Comparison of ENCODE assay signal across 18 mouse cellular contexts in genomic region chr13:100753011-100753410, GRCm38 (mm10).
"Had no signal": no experiment of that assay in that cellular context is flagged by ENCODE, and none has a peak within 500 bp of the region (broad histone marks: within the 10 kb centered on the region; RNA-seq: fewer than 3 reads in every experiment).

No protein-coding gene starts in this region.

- H3K4me1 ChIP-seq: limb, embryonic 12.5 days; limb, embryonic 15.5 days; midbrain, embryonic 12.5 days; midbrain, embryonic 15.5 days; neural tube, embryonic 12.5 days; neural tube, embryonic 15.5 days; stomach, embryonic 15.5 days had no signal

- H3K4me3 ChIP-seq: limb, embryonic 12.5 days; limb, embryonic 15.5 days; midbrain, embryonic 12.5 days; midbrain, embryonic 15.5 days; neural tube, embryonic 12.5 days; neural tube, embryonic 15.5 days; stomach, embryonic 15.5 days had no signal

- H3K27me3 ChIP-seq: limb, embryonic 12.5 days; limb, embryonic 15.5 days; midbrain, embryonic 12.5 days; midbrain, embryonic 15.5 days; neural tube, embryonic 12.5 days; neural tube, embryonic 15.5 days; stomach, embryonic 15.5 days had no signal

- ATAC-seq: intestine, postnatal 0 days; midbrain, embryonic 15.5 days had no signal

- DNase-seq: kidney, adult 2 months; kidney, postnatal 25 days; left cerebral cortex, postnatal 4 days; lung, adult 2 months; lung, postnatal 14 days; lung, postnatal 4 days; right cerebral cortex, postnatal 25 days; spleen, adult 18-20 months; thymus, postnatal 25 days had no signal

- H3K9me3 ChIP-seq: limb, embryonic 12.5 days; limb, embryonic 15.5 days; midbrain, embryonic 12.5 days; midbrain, embryonic 15.5 days; neural tube, embryonic 12.5 days; neural tube, embryonic 15.5 days; stomach, embryonic 15.5 days had no signal

- H3K36me3 ChIP-seq: limb, embryonic 12.5 days; limb, embryonic 15.5 days; midbrain, embryonic 12.5 days; midbrain, embryonic 15.5 days; neural tube, embryonic 12.5 days; neural tube, embryonic 15.5 days; stomach, embryonic 15.5 days had no signal

- H3K4me2 ChIP-seq: limb, embryonic 12.5 days; limb, embryonic 15.5 days; midbrain, embryonic 12.5 days; midbrain, embryonic 15.5 days; neural tube, embryonic 12.5 days; neural tube, embryonic 15.5 days; stomach, embryonic 15.5 days had no signal

- H3K27ac ChIP-seq: kidney, postnatal 0 days; limb, embryonic 12.5 days; limb, embryonic 15.5 days; midbrain, embryonic 12.5 days; midbrain, embryonic 15.5 days; neural tube, embryonic 12.5 days; neural tube, embryonic 15.5 days; stomach, embryonic 15.5 days had no signal

- H3K9ac ChIP-seq: limb, embryonic 12.5 days; limb, embryonic 15.5 days; midbrain, embryonic 12.5 days; midbrain, embryonic 15.5 days; neural tube, embryonic 12.5 days; neural tube, embryonic 15.5 days; stomach, embryonic 15.5 days had no signal
